Mouse (Mus musculus) thymus, adult 18-20 months (tissue): ENCODE data around the gene Plekhf1.

Experiments
- DNase-seq, 2 experiments: peaks; one replicate each; pipeline ENCODE4 v3.0.0; 2022; ENCODE audit warnings: mixed read lengths in 2 of 2

The Plekhf1 gene

GRCm38 (mm10) chr7:38217417-38218171 is 10.2 kb downstream of the Plekhf1 start:
- no peak for DNase-seq

- no peak for DNase-seq
Observed at GRCm38 (mm10) chr7:38215697-38216096, 12.1 kb downstream of the Plekhf1 start.

GRCm38 (mm10) chr7:38215281-38215680 is 12.5 kb downstream of the Plekhf1 start:
- no peak for DNase-seq

GRCm38 (mm10) chr7:38214473-38215214 is 13.2 kb downstream of the Plekhf1 start:
- DNase-seq, result peak; percentile 58 to 72

GRCm38 (mm10) chr7:38212651-38213062 is 15.2 kb downstream of the Plekhf1 start:
- no peak for DNase-seq

GRCm38 (mm10) chr7:38209478-38210152 is 18.2 kb downstream of the Plekhf1 start:
- DNase-seq, result no peak

- DNase-seq, result no peak
Observed at GRCm38 (mm10) chr7:38208969-38209368, 18.8 kb downstream of the Plekhf1 start.

- DNase-seq, result no peak
Observed at GRCm38 (mm10) chr7:38206564-38206963, 21.3 kb downstream of the Plekhf1 start.

- DNase-seq, result no peak
Observed at GRCm38 (mm10) chr7:38205801-38206200, 22.0 kb downstream of the Plekhf1 start.

- DNase-seq, result no peak
Observed at GRCm38 (mm10) chr7:38204314-38204713, 23.5 kb downstream of the Plekhf1 start.

GRCm38 (mm10) chr7:38201290-38201658 is 26.5 kb downstream of the Plekhf1 start:
- DNase-seq, result no peak

GRCm38 (mm10) chr7:38200606-38201289 is 27.1 kb downstream of the Plekhf1 start:
- DNase-seq, result peak; percentile 73 to 75

- DNase-seq, result no peak
Observed at GRCm38 (mm10) chr7:38199907-38200605, 27.8 kb downstream of the Plekhf1 start.

- DNase-seq, result no peak
Observed at GRCm38 (mm10) chr7:38191571-38191970, 36.2 kb downstream of the Plekhf1 start.

GRCm38 (mm10) chr7:38191146-38191545 is 36.7 kb downstream of the Plekhf1 start:
- no peak for DNase-seq

GRCm38 (mm10) chr7:38190056-38190835 is 37.6 kb downstream of the Plekhf1 start:
- no peak for DNase-seq

- DNase-seq, result peak in 1 of 2 experiments; percentile 64
Observed at GRCm38 (mm10) chr7:38189136-38189982, 38.5 kb downstream of the Plekhf1 start.

GRCm38 (mm10) chr7:38188281-38189075 is 39.3 kb downstream of the Plekhf1 start:
- DNase-seq, result no peak

GRCm38 (mm10) chr7:38187796-38188195 is 40.0 kb downstream of the Plekhf1 start:
- DNase-seq, result no peak

GRCm38 (mm10) chr7:38186861-38187260 is 41.0 kb downstream of the Plekhf1 start:
- peak; percentile 36 to 52 for DNase-seq
